Mouse (Mus musculus): ENCODE measurements around the gene Suv39h1. TPM values are rescaled to one million over a fixed set of nuclear protein-coding genes. Genes with fewer than 3 reads are reported as not detected.

The Suv39h1 gene
- total and polyA plus RNA-seq, 3 experiments, result 104 to 129 (median 122) TPM

DNA sequence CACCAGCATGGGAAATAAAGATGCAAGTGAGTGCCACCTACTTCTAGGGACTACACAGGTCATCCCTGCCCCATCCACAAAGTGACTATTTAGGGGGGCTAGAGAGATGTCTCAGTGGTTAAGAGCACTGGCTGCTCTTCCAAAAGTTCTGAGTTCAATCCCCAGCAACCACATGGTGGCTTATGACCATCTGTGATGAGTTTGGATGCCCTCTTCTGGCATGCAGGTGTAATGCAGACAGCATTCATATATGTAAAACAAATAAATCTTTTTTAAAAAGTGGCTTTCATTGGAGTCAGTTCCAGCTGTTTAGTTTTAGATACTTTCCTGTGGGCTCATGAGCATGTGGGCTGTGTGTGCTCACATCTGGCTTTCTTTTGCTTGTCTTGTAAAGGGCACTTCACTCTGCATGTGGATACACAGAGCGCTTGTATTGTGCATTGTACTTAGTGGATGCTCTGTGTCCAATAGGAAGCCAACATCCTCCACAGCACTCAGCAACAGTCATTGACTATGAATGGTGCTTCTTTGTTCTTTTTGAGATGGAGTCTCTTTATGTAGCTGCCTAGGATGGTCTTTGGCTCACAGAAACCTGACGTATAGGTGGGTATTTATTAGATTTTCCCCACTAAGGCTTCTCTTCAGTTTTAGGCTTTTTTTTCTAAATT, 54.3 kb downstream of the Suv39h1 start (continued):
- no peak for TF ChIP-seq ETS1 (IDR thresholded peaks at IDR 0.05; ENCODE audit: low read depth, low read length)
- no peak for TF ChIP-seq NELFE (IDR thresholded peaks at IDR 0.05; ENCODE audit: low read depth, low read length)
- no peak for TF ChIP-seq EP300 (IDR thresholded peaks at IDR 0.05; ENCODE audit: low read depth in 1 of 2, low read length in 2 of 2)
- TF ChIP-seq SMC3 (IDR thresholded peaks at IDR 0.05; ENCODE audit: low read depth, low read length), result peak; percentile 78
- TF ChIP-seq NRF1 (IDR thresholded peaks at IDR 0.05; ENCODE audit: insufficient read depth, low read depth, low read length, poor library complexity, severe bottlenecking), result no peak

GRCm38 (mm10) chrX:8018286-8018685, 56.3 kb downstream of the Suv39h1 start, which contains the start of gene Glod5:
Gene Glod5, minus strand, starts transcription at chrX:8018492.
- H3K27ac ChIP-seq (ENCODE audit: control insufficient read depth, low read depth, low read length), result no peak within 1 kb of the TSS
- H3K4me1 ChIP-seq (ENCODE audit: control insufficient read depth in 1 of 2, insufficient read depth in 2 of 2, low read length in 2 of 2), result peaks cover 0 to 8% of the 10 kb centered on the region in 2 experiments; a peak in 3 of 4 replicates

GRCm38 (mm10) chrX:8017142-8017541, 57.4 kb downstream of the Suv39h1 start:
- no peaks in the 10 kb centered on the region for H3K9me3 ChIP-seq (replicated peaks; ENCODE audit: insufficient read depth, low read length)
- DNase-seq (ENCODE audit: low read depth, low spot score), result peak; percentile 90
- H3K4me3 ChIP-seq (ENCODE audit: control insufficient read depth in 1 of 2, insufficient read depth in 1 of 2, low read depth in 2 of 2, low read length in 2 of 2), result no peak overlapping the region
- H3K27ac ChIP-seq (ENCODE audit: control insufficient read depth, low read depth, low read length), result no peak overlapping the region
- peaks cover 0 to 8% of the 10 kb centered on the region in 2 experiments; a peak in 3 of 4 replicates for H3K4me1 ChIP-seq (ENCODE audit: control insufficient read depth in 1 of 2, insufficient read depth in 2 of 2, low read length in 2 of 2)
- H3K79me2 ChIP-seq (ENCODE audit: control insufficient read depth, insufficient read depth, low read length, poor library complexity), result no peaks in the 10 kb centered on the region
- peaks cover 0 to 5% of the 10 kb centered on the region in 2 experiments; a peak in 1 of 4 replicates for H3K36me3 ChIP-seq (ENCODE audit: control insufficient read depth in 1 of 2, insufficient read depth in 2 of 2, low read length in 2 of 2)
- peak overlapping the region; percentile 30; the same call in 1 of the 2 replicates for H3K9ac ChIP-seq (ENCODE audit: control insufficient read depth, low read depth, low read length, poor library complexity, severe bottlenecking)
- no peaks in the 10 kb centered on the region for H3K27me3 ChIP-seq (ENCODE audit: control insufficient read depth in 1 of 2, insufficient read depth in 2 of 2, low read length in 2 of 2)
- peak; percentile 32; the same call in 1 of the 2 replicates for TF ChIP-seq MYC (IDR thresholded peaks at IDR 0.05; ENCODE audit: low read depth, low read length)
- TF ChIP-seq SMC3 (IDR thresholded peaks at IDR 0.05; ENCODE audit: low read depth, low read length), result peak; percentile 94
- TF ChIP-seq SIN3A (IDR thresholded peaks at IDR 0.05; ENCODE audit: low read length), result peak; percentile 46; the same call in 1 of the 2 replicates
- no peak for TF ChIP-seq ETS1 (IDR thresholded peaks at IDR 0.05; ENCODE audit: low read depth, low read length)
- no peak for TF ChIP-seq GATA1 (IDR thresholded peaks at IDR 0.05; ENCODE audit: low read depth, low read length)
- no peak for TF ChIP-seq POLR2A (IDR thresholded peaks at IDR 0.05; ENCODE audit: control insufficient read depth in 1 of 2, insufficient read depth in 1 of 2, low read depth in 1 of 2, low read length in 2 of 2, poor library complexity in 1 of 2)
- TF ChIP-seq ELF1 (IDR thresholded peaks at IDR 0.05; ENCODE audit: low read depth, low read length), result no peak
- no peak for TF ChIP-seq MEF2A (IDR thresholded peaks at IDR 0.05; ENCODE audit: extremely low read depth, insufficient replicate concordance, low read depth, low read length, poor library complexity, severe bottlenecking)
- no peak for TF ChIP-seq HCFC1 (IDR thresholded peaks at IDR 0.05; ENCODE audit: low read depth, low read length)
- TF ChIP-seq NELFE (IDR thresholded peaks at IDR 0.05; ENCODE audit: low read depth, low read length), result no peak
- TF ChIP-seq RAD21 (IDR thresholded peaks at IDR 0.05; ENCODE audit: low read depth, low read length), result peak; percentile 98
- no peak for TF ChIP-seq USF1 (IDR thresholded peaks at IDR 0.05; ENCODE audit: low read depth, low read length)
- TF ChIP-seq RCOR1 (IDR thresholded peaks at IDR 0.05; ENCODE audit: low read depth, low read length), result no peak
- peak; percentile 85 to 94 (median 86) for TF ChIP-seq CTCF (IDR thresholded peaks at IDR 0.05 in 2 of 3, conservative IDR thresholded peaks at IDR 0.05 in 1 of 3; ENCODE audit: control insufficient read depth in 1 of 3, insufficient read depth in 1 of 3, low read depth in 2 of 3, low read length in 3 of 3, poor library complexity in 1 of 3, severe bottlenecking in 1 of 3)
- no peak for TF ChIP-seq MAFK (IDR thresholded peaks at IDR 0.05; ENCODE audit: borderline replicate concordance, low read depth, low read length)
- TF ChIP-seq TBP (IDR thresholded peaks at IDR 0.05; ENCODE audit: low read depth, low read length), result no peak
- peak; percentile 95 for TF ChIP-seq ZC3H11A (IDR thresholded peaks at IDR 0.05; ENCODE audit: low read depth, low read length)
- TF ChIP-seq NRF1 (IDR thresholded peaks at IDR 0.05; ENCODE audit: insufficient read depth, low read depth, low read length, poor library complexity, severe bottlenecking), result no peak

More at GRCm38 (mm10) chrX:8018286-8018685, 56.3 kb downstream of the Suv39h1 start, which contains the start of gene Glod5:
- H3K36me3 ChIP-seq (ENCODE audit: control insufficient read depth in 1 of 2, insufficient read depth in 2 of 2, low read length in 2 of 2), result peaks cover 0 to 5% of the 10 kb centered on the region in 2 experiments; a peak in 1 of 4 replicates
- H3K9ac ChIP-seq (ENCODE audit: control insufficient read depth, low read depth, low read length, poor library complexity, severe bottlenecking), result peak within 1 kb of the TSS; percentile 30; the same call in 1 of the 2 replicates
- H3K4me3 ChIP-seq (ENCODE audit: control insufficient read depth in 1 of 2, insufficient read depth in 1 of 2, low read depth in 2 of 2, low read length in 2 of 2), result no peak within 1 kb of the TSS
- no peaks in the 10 kb centered on the region for H3K27me3 ChIP-seq (ENCODE audit: control insufficient read depth in 1 of 2, insufficient read depth in 2 of 2, low read length in 2 of 2)
- no peaks in the 10 kb centered on the region for H3K9me3 ChIP-seq (replicated peaks; ENCODE audit: insufficient read depth, low read length)
- no peaks in the 10 kb centered on the region for H3K79me2 ChIP-seq (ENCODE audit: control insufficient read depth, insufficient read depth, low read length, poor library complexity)
- no peak for DNase-seq (ENCODE audit: low read depth, low spot score)
- TF ChIP-seq GABPA (IDR thresholded peaks at IDR 0.05; ENCODE audit: low read depth, low read length), result no peak
- TF ChIP-seq MXI1 (IDR thresholded peaks at IDR 0.05; ENCODE audit: low read depth, low read length), result no peak
- TF ChIP-seq USF1 (IDR thresholded peaks at IDR 0.05; ENCODE audit: low read depth, low read length), result no peak
- TF ChIP-seq KAT2A (conservative IDR thresholded peaks at IDR 0.05; ENCODE audit: low read depth, low read length), result no peak
- no peak for TF ChIP-seq ELF1 (IDR thresholded peaks at IDR 0.05; ENCODE audit: low read depth, low read length)
- no peak for TF ChIP-seq NELFE (IDR thresholded peaks at IDR 0.05; ENCODE audit: low read depth, low read length)
- TF ChIP-seq CHD2 (IDR thresholded peaks at IDR 0.05; ENCODE audit: low read length), result no peak
- no peak for TF ChIP-seq BHLHE40 (IDR thresholded peaks at IDR 0.05; ENCODE audit: borderline replicate concordance, low read depth, low read length)

Measured in MEL (cell line).